Mouse (Mus musculus) urinary bladder, postnatal 14 days (tissue): ENCODE measurements around the gene Cyp2d26.
A peak's percentile ranks its signal among the peaks of the same experiment; 100 is the strongest.
"Not testable (repeated sequence)": the region's sequence is repeated elsewhere in the genome, so short reads cannot be mapped to it uniquely, and the experiment has no call there.

Experiments used
- DNase-seq: peaks from one replicate; pipeline ENCODE4 v3.0.0; 2021; ENCODE audit warnings: low spot score

Cyp2d26 gene

DNA sequence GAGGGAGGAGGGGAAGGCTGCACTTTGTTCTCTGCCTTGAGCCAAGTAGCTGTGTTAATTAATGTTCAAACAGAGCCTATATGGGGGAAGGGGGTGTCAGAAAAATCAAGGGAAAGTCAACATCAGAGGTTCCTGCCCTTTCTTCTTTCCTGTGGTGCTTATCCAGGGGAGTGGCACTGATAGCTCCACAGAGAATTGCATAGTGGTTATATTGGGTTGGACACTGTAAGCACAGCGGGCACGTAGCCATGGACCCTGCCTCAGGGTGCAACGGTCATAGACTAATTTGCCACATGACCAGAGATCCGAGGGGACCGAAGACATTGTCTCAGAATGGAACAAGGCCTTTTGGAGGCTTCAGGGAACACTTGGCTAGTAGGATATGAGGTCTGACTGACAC lies at the start of gene Cyp2d26:
Cyp2d26 (minus strand) TSS at position 18 of the 400 bp plus-strand sequence.
- no peak for DNase-seq

DNA sequence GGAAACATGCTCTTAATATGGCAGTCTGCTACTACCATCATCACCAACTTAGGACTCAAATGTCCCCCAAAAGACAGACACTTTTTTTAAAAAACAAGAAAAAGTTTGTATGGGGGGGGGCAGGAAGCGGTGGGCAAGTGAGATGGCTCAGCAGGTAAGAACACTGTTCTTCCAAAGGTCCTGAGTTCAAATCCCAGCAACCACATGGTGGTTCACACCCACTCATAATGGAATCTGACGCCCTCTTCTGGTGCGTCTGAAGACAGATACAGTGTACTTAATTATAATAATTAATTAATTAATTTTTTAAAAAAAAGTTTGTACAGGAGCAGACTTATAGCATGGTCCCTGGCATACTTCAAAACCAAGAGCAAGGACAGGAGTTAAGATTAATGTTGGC lies 45.1 kb upstream of the Cyp2d26 start:
- no peak for DNase-seq

GRCm38 (mm10) chr15:82829917-82830316 lies 35.8 kb upstream of the Cyp2d26 start:
- no peak for DNase-seq

DNA sequence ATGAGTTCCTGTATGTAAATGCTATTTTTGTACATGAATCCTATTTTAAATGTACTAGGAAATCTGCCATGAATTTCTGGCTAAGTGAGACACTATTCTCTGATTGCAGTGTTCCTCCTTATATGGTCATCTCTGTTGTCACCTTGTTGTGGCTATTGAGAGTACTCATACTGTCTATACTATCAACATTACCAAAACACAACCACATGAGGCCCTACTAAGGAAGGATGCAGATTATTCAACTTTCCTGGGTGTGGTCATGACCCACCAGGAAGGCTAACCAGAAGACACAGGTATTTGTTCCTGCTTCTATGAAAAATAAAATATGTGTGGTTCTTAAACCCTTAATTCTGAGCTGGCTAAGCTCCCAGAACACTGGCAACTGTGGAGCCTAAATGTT lies 31.8 kb upstream of the Cyp2d26 start:
- no peak for DNase-seq

GRCm38 (mm10) chr15:82822347-82822746 lies 28.3 kb upstream of the Cyp2d26 start:
- DNase-seq, result no peak

GRCm38 (mm10) chr15:82821657-82822056 lies 27.6 kb upstream of the Cyp2d26 start:
- no peak for DNase-seq

- DNase-seq, result no peak
Measured at GRCm38 (mm10) chr15:82815296-82815695, 21.2 kb upstream of the Cyp2d26 start.

GRCm38 (mm10) chr15:82814806-82815205 lies 20.7 kb upstream of the Cyp2d26 start:
- peak; percentile 66 for DNase-seq

- DNase-seq, result no peak
Measured at GRCm38 (mm10) chr15:82814321-82814720, 20.2 kb upstream of the Cyp2d26 start.

GRCm38 (mm10) chr15:82810556-82810955 lies 16.5 kb upstream of the Cyp2d26 start:
- no peak for DNase-seq

- DNase-seq, result no peak
Measured at GRCm38 (mm10) chr15:82809511-82809910, 15.4 kb upstream of the Cyp2d26 start.

- DNase-seq, result no peak
Measured at GRCm38 (mm10) chr15:82806969-82807763, 13.1 kb upstream of the Cyp2d26 start.

DNA sequence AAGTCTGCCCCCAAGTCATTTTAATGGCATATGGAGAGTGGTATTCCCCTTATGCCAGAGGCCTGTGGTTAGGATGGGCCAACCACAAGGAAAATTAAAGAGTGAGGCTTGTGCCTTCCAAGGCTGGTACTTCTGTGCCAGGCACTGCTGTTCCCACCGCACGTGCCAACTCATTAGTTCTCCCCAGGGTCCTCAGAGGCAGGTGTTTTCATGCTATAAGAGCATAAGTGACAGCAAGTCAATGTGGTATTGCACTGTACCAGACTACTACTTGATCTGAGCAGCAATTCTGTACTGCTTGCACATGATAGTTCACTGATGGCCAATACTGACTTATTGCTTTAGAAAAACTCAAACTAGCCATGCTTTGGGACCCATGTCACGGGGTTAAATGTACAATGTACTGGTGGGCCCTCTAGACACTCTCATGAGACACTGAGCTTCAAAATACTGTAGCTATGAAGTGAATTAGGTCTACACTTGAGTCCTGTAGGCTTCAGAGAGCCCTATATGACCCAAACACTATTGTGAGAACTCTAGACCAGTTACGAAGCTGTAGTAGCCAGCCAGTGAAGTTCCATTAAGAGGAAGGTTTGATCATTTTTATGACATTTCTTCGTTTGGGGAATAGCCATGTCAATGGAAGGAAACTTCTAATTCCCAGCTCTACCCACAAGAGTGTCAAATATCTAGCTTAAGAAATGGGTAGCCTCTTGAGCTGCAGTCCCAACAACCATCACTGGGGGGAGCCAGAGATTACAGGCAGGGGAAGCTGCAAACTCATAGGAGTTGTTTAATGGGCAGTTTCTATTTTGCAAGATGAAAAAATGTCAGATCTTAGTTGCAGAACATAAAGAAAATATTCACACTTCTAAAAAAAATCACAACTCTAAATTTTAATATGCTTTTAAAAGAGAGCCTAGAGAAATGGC lies 10.9 kb upstream of the Cyp2d26 start:
- peak; percentile 83 for DNase-seq

GRCm38 (mm10) chr15:82795936-82796440 lies 1.9 kb upstream of the Cyp2d26 start:
- no peak for DNase-seq

GRCm38 (mm10) chr15:82793868-82794267 lies 226 bp downstream of the Cyp2d26 start:
- no peak for DNase-seq

- no peak for DNase-seq
Measured at GRCm38 (mm10) chr15:82793454-82793853, 640 bp downstream of the Cyp2d26 start.

GRCm38 (mm10) chr15:82792566-82792965 lies 1.5 kb downstream of the Cyp2d26 start:
- no peak for DNase-seq

DNA sequence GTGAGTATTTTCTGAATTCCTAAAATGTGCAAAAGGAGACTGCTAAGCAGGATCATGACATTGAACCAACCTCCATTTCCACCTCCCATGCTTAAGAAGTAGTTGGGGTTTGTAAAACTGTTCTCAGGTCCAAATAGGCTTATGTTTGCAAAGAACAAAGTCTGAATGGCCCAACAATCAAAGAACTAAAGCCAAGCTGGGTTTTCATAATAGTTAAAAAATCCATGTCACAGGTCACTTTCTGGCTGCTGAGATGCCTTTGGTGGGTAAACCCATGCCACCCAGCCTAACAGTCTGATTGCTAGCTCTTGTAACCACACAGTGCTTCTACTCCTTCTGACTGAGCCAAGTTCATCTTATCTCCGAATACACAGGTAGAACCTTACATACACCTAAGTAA lies 9.5 kb downstream of the Cyp2d26 start:
- no peak for DNase-seq

- DNase-seq, result no peak
Measured at GRCm38 (mm10) chr15:82783800-82784199, 10.3 kb downstream of the Cyp2d26 start.

- DNase-seq, result not testable (repeated sequence)
Measured at GRCm38 (mm10) chr15:82777856-82778255, 16.2 kb downstream of the Cyp2d26 start.

DNA sequence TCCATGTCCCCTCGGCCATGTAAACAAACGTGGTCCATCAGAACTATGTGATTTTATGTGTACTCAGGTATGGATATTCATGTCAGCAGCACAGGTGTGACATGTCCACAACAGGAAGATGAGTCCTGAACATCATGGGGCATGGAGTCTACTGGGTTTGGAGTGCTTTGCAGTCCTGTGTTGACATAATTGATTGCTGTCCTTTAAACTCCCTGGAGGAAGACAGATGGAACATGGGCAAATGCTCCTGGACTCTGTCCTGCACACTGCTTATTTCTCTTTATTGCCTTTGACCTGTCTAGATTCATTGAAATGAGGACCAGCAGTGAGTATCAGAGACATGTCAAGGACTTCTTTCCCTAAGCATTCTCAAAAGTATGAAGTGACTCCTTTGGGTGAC lies 28.2 kb downstream of the Cyp2d26 start:
- DNase-seq, result no peak

DNA sequence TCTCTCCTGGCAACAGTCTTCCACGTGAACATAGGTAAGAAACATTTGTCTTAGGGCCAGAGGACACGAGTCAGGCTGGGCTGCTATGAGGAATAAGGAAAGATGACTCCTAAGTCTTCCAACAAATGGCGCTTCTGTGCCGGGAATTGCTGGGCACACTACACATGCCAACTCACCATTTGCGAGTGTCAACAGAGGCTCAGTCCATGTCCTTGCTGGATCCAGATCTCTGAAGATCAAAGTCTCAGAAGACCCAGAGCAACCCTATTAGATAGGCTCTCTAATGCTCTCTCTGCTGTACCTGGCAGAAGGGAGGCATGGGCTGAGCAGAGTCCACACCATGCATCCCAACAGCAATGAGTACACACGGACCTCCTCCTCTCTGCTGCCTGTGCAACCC lies 29.2 kb downstream of the Cyp2d26 start:
- no peak for DNase-seq
